Comparison of ENCODE assay signal across 38 mouse cellular contexts in the genomic region with DNA sequence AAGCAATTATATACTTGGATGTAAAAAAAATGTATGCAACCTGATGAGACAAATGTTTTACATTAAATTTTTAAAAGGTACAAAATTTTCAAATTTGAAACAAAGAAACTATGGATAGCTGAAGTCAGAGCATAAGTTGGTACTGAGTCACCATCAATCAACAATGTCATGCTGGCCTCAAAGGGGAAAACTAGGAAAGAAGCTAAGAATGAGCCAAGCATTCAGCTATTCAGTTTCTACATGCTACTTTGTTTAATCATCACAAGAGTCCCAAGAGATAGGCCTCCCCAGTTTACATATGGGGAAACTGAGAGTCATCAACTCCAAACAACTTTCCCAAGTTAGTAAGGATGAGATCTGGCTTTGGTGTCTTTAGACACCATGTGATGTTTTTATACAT. TPM values are rescaled to one million over a fixed set of nuclear protein-coding genes. Genes with fewer than 3 reads are reported as not detected.
"Had no signal": no experiment of that assay in that cellular context is flagged by ENCODE, and none has a peak within 500 bp of the region (broad histone marks: within the 10 kb centered on the region; RNA-seq: fewer than 3 reads in every experiment).

No protein-coding gene starts in this region.

- H3K4me1 ChIP-seq: limb, embryonic 10.5 days; limb, embryonic 12.5 days; limb, embryonic 13.5 days; limb, embryonic 15.5 days; liver, embryonic 12.5 days; liver, embryonic 13.5 days; liver, embryonic 15.5 days; lung, embryonic 15.5 days; megakaryocyte, embryonic 14.5 days; midbrain, embryonic 10.5 days; midbrain, embryonic 12.5 days; midbrain, embryonic 13.5 days; midbrain, embryonic 15.5 days had no signal

- H3K4me2 ChIP-seq: limb, embryonic 12.5 days; limb, embryonic 13.5 days; limb, embryonic 15.5 days; liver, embryonic 11.5 days; liver, embryonic 12.5 days; liver, embryonic 13.5 days; liver, embryonic 15.5 days; lung, embryonic 14.5 days; lung, embryonic 15.5 days; midbrain, embryonic 11.5 days; midbrain, embryonic 12.5 days; midbrain, embryonic 13.5 days; midbrain, embryonic 15.5 days had no signal

- ATAC-seq: liver, embryonic 12.5 days; liver, postnatal 0 days; lung, postnatal 0 days; midbrain, embryonic 13.5 days; midbrain, embryonic 16.5 days had no signal

- H3K9ac ChIP-seq: limb, embryonic 12.5 days; limb, embryonic 13.5 days; limb, embryonic 15.5 days; liver, embryonic 12.5 days; liver, embryonic 13.5 days; liver, embryonic 14.5 days; liver, embryonic 15.5 days; liver, postnatal 0 days; lung, embryonic 14.5 days; lung, embryonic 15.5 days; midbrain, embryonic 12.5 days; midbrain, embryonic 13.5 days; midbrain, embryonic 15.5 days had no signal

- H3K36me3 ChIP-seq: limb, embryonic 10.5 days; limb, embryonic 12.5 days; limb, embryonic 13.5 days; limb, embryonic 15.5 days; liver, embryonic 12.5 days; liver, embryonic 13.5 days; liver, embryonic 15.5 days; lung, embryonic 15.5 days; midbrain, embryonic 10.5 days; midbrain, embryonic 12.5 days; midbrain, embryonic 13.5 days; midbrain, embryonic 15.5 days had no signal

- H3K4me3 ChIP-seq: limb, embryonic 10.5 days; limb, embryonic 12.5 days; limb, embryonic 13.5 days; limb, embryonic 15.5 days; liver, embryonic 12.5 days; liver, embryonic 13.5 days; liver, embryonic 15.5 days; lung, embryonic 15.5 days; megakaryocyte, embryonic 14.5 days; midbrain, embryonic 10.5 days; midbrain, embryonic 12.5 days; midbrain, embryonic 13.5 days; midbrain, embryonic 15.5 days; myocyte had no signal

- H3K27ac ChIP-seq: limb, embryonic 10.5 days; limb, embryonic 12.5 days; limb, embryonic 13.5 days; limb, embryonic 15.5 days; liver, embryonic 12.5 days; liver, embryonic 13.5 days; liver, embryonic 14.5 days; liver, embryonic 15.5 days; lung, embryonic 15.5 days; macrophage; midbrain, embryonic 10.5 days; midbrain, embryonic 12.5 days; midbrain, embryonic 13.5 days; midbrain, embryonic 15.5 days had no signal

- H3K27me3 ChIP-seq: limb, embryonic 15.5 days; liver, embryonic 12.5 days; liver, embryonic 13.5 days; liver, embryonic 15.5 days had no signal

- DNase-seq: left cerebral cortex, postnatal 4 days; liver; liver, embryonic 13.5 days; liver, postnatal 0 days; lung, adult 18-20 months; lung, adult 2 months; lung, embryonic 14.5 days; lung, postnatal 10 days; lung, postnatal 14 days; lung, postnatal 36 days; lung, postnatal 4 days had no signal

- H3K9me3 ChIP-seq: limb, embryonic 10.5 days; limb, embryonic 12.5 days; limb, embryonic 13.5 days; limb, embryonic 15.5 days; liver, embryonic 12.5 days; liver, embryonic 13.5 days; liver, embryonic 15.5 days; lung, embryonic 15.5 days; megakaryocyte, embryonic 14.5 days; midbrain, embryonic 10.5 days; midbrain, embryonic 12.5 days; midbrain, embryonic 13.5 days; midbrain, embryonic 15.5 days had no signal

RNA-seq across cellular contexts. Expression of a gene that starts 19.8 kb away (rescaled TPM):
- total RNA-seq: liver, adult 2 months; megakaryocyte progenitor cell, adult 5-6 weeks; megakaryocyte, adult 5-6 weeks; megakaryocyte-erythroid progenitor cell, adult 5-6 weeks; monocyte, adult 5-6 weeks had no signal
- polyA plus RNA-seq: limb, embryonic 10.5 days; limb, embryonic 11.5 days; limb, embryonic 12.5 days; limb, embryonic 15.5 days; liver, adult 2 months; liver, embryonic 11.5 days; liver, embryonic 12.5 days; liver, embryonic 13.5 days; liver, embryonic 14.5 days; liver, embryonic 15.5 days; liver, embryonic 16.5 days; liver, postnatal 0 days; lung, adult 2 months; lung, embryonic 15.5 days; lung, embryonic 16.5 days; lung, postnatal 0 days; macrophage; midbrain, embryonic 10.5 days; midbrain, embryonic 11.5 days; myocyte had no signal
